Mouse (Mus musculus): ENCODE measurements around the gene Supt20. TPM values are rescaled to one million over a fixed set of nuclear protein-coding genes. Genes with fewer than 3 reads are reported as not detected.
A peak's percentile ranks its signal among the peaks of the same experiment; 100 is the strongest.
"Not testable (repeated sequence)": the region's sequence is repeated elsewhere in the genome, so short reads cannot be mapped to it uniquely, and the experiment has no call there.

Gene Supt20
- total RNA-seq, 2 experiments from 2014 or later: 16.7 to 19.3 TPM

DNA sequence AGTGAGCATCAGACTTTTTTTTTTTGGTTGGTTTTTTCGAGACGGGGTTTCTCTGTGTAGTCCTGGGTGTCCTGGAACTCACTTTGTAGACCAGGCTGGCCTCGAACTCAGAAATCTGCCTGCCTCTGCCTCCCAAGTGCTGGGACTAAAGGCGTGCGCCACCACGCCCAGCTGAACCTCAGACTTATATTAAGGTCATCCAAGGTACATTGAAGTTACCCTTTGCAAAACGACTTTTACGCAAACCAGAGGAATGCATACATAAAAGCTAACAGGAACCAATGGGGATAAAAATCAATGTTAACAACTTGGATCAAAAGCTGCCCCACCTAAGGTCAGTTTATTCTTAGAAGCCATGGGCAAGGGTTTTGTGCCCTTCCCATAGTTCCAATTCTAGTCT, 11.5 kb downstream of the Supt20 start:
- DNase-seq: not testable (repeated sequence)

DNA sequence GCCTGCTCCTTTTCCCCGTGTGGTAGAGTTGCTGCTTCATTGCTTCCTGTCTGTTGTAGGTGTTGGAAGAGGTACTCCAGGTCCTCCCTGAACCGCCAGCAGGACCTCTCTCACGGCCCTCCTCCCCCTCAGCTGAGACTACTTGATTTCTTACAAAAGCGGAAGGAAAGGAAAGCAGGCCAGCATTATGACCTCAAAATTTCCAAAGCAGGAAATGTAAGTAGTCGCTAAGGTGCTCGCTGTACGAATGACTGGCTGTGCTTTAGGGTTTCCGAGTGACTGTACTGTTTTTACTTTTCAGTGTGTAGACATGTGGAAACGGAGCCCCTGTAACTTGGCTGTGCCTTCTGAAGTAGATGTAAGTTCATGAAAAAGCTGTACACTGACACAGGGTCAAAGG, 16.4 kb downstream of the Supt20 start:
- peak; percentile 13 to 34 for DNase-seq

DNA sequence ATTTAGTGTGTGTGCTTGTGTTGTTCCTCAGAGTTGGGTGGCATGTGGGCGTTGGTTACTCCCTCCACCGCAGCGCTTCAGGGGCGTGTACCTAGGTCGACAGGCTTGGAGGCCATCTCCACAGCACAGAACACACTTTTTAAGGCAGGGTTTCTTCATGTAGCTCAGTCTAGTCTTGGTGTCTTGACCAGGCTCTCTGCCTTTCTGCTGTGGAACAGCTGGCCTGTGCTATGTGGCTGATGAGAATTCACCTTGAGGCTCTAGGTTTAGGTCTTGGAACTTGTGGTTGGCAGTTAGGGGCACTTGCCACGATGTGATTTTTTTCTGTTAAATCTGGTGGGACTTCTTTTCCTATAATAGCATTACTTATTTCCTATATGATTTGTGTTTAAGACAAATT, 21.6 kb downstream of the Supt20 start, which contains the start of gene Gm21958:
Gene Gm21958, minus strand, starts transcription at position 101 of the 400 bp plus-strand sequence.
- no peak for DNase-seq

DNA sequence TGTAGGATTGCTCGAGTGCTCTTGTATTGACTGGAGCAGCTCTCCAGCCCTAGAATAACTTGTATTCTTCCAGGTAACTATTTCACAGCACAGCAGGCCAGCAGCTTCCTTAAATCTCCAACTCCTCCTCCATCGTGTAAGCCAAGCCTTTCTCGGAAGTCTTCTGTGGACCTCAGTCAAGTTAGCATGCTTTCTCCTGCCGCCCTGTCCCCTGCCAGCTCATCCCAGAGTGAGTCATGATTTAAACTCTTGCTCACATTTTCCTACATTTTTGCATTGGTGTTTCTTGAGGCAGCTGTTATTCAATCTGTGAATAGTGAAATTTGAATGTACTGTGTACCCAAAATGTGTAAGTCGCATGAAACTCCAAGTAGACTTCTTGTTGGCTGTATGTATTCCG, 22.9 kb downstream of the Supt20 start:
- no peak for DNase-seq

GRCm38 (mm10) chr3:54717348-54717747, 24.7 kb downstream of the Supt20 start:
- no peak for DNase-seq

DNA sequence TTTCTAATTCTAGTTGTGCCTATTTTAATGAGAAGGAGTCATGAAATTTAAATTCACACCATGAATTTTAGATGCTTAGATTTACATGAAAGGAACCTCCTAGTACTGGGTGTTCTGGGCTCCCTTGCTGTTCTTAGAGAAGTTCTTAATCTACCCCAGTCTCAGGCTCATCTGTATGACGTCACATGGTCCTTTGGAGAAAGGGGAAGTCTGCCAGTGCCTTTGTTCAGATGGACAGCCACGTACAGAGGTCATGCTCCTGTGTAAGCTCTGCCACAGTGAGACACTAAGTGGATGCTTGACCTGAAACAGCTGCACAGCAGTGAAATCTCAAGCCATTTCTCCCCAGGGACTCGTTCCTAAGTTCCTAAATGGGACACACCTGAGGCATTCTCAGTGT, 26.3 kb downstream of the Supt20 start:
- DNase-seq: peak in 1 of 2 experiments; percentile 16

GRCm38 (mm10) chr3:54723741-54724500, 31.3 kb downstream of the Supt20 start:
- peak in 1 of 2 experiments; percentile 19 for DNase-seq

DNA sequence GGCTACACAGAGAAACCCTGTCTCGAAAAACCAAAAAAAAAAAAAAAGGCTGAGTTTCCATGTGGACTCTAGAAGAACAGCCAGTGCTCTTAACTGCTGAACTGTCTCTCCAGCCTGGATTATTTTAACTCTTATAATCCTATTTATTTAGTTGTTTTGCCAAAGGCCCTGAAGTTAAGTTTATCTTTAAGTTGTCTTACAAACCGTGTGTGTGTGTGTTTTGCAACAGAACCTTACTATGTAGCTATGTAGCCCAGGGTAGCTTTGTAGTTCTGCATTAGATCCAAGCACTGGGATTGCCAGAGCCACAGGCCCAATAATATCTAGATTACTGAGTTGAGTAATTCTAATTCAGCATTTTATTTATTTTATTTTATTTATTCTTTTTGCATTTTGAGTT, 32.7 kb downstream of the Supt20 start:
- no peak for DNase-seq

DNA sequence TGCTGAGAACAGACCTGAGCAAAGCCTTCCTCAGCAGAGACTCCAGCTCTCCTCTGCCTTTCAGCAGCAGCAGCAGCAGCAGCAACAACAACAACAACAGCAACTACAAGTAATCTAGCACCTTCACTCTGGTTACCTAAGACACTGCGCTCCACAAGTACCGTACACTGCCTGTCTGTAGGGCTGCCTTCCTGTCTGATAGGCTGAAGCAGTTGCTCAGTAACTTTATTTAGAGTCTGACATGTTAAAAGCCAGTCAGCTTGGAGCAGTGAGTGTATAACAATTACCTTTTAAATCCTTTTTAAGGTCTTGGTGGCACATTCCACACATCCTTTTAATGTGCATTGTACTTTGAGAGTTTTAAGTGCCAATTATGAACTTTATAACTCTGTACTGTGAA, 35.0 kb downstream of the Supt20 start:
- no peak for DNase-seq

DNA sequence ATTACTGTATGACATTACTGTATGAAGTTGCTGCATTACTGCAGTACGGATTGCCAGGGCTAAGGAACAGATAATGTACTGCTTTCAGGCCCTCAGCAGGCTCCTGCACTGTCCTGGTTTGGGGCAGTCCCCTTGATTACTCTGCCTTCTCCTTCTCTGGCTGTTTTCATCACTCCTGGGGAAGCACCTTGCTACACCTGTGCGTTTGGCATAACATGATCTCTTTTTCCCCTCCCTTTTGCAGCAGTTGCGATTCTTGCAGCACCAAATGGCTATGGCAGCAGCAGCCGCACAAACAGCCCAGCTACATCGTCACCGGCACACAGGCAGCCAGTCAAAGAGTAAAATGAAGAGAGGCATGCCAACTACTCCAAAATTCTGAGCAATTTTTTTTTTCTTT, 35.5 kb downstream of the Supt20 start:
- DNase-seq: no peak

GRCm38 (mm10) chr3:54731626-54732150, 39.1 kb downstream of the Supt20 start:
- no peak for DNase-seq

- DNase-seq: no peak
These were observed 39.8 kb downstream of the Supt20 start for GRCm38 (mm10) chr3:54732371-54732770.

GRCm38 (mm10) chr3:54734411-54735246, 42.0 kb downstream of the Supt20 start:
- DNase-seq: peak; percentile 92 to 93

- peak; percentile 88 to 97 for DNase-seq
These were observed 42.8 kb downstream of the Supt20 start, which contains the start of the genes Exosc8 and Alg5 for GRCm38 (mm10) chr3:54735247-54736046. Gene Exosc8 (minus strand): TSS chr3:54735393. Gene Alg5 (plus strand): TSS chr3:54735539.

DNA sequence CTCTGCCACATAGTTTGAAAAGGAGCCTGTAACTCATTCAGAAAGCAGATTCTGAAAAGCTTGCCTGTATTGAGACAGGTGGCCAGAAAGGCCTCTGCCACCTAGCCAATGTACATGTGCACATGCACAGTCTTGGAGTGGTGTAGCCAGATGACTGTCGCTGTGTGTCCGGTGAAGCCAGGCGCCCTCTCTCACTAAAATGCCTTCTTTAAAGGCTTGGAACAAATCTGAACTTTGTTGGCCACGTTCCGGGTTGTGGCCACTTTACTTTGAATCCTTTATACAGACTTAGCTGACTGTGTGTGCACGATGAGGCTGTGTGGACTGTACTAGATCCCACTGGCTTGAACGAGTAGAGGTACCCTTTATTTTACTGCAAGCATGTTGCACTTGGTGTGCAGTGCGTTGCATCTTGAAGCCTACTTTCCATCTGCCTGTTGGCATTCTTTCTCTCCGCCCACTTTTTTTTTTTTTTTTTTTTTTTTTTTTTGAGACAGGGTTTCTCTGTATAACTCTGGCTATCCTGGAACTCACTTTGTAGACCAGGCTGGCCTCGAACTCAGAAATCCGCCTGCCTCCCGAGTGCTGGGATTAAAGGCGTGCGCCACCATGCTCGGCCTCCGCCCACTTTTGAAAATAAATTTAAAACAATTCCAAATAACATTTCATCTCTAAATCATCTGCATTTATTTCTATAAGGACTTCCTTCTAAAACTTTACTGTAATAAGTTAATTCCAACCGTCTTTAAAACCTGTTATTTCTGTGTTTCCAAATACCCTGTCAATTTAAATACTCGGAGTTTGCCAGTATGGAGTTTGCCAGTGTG, 43.7 kb downstream of the Supt20 start:
- DNase-seq: peak; percentile 8 to 22

GRCm38 (mm10) chr3:54737317-54737716, 44.7 kb downstream of the Supt20 start:
- DNase-seq: no peak

- no peak for DNase-seq
These were observed 49.4 kb downstream of the Supt20 start for GRCm38 (mm10) chr3:54741965-54742364.

DNA sequence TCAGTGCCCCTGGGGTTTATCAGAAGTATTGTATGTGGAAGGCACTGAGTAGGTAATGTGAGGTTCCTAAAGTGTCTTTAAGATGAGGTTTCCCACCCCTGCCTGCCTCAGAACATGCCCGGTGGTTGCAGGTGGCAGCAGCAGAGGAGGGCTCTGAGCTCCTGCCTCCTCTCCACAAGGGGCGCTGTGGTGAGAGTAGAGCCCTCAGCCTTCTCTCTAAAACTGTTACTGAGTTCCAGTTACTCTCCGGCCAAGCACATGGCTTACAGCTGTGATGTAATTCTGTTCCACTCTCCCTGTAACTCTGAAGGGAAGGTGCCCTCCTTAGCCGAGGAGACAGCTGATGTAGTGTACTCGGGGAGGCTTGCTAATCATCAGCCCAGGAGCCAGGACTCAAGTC, 53.2 kb downstream of the Supt20 start:
- no peak for DNase-seq

DNA sequence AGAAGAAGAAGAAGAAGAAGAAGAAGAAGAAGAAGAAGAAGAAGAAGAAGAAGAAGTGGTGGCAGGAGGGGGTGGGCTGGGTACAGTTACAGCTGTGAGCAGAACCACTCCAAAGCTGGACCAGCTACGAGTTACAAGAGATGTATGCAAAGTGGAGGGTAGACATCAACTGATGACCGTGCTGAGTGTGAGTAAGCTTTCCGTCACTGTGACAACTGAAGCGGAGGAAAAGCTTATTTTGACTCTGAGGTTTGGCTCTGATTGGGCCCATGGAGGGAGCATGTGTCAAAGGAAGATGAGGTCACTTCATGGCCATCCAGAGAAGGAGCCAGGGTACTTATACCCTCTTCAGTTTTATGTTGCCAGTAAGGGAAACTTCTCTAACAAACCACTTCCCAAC, 60.8 kb downstream of the Supt20 start:
- no peak for DNase-seq

- peak; percentile 57 to 70 for DNase-seq
These were observed 62.8 kb downstream of the Supt20 start, which contains the start of gene Smad9 for GRCm38 (mm10) chr3:54755145-54756041. Gene Smad9 (plus strand): TSS chr3:54755582.

All from heart, adult 18-20 months (tissue).